Mouse (Mus musculus) layer of hippocampus, postnatal 36 days (tissue): ENCODE data around the gene Csf2rb2. TPM values are rescaled to one million over a fixed set of nuclear protein-coding genes. Genes with fewer than 3 reads are reported as not detected.
A peak's percentile ranks its signal among the peaks of the same experiment; 100 is the strongest.
"Not testable (repeated sequence)": the region's sequence is repeated elsewhere in the genome, so short reads cannot be mapped to it uniquely, and the experiment has no call there.

Experiments
- DNase-seq, 2 experiments: peaks; one replicate each; pipeline ENCODE4 v3.0.0; 2022
- total RNA-seq, 2 experiments: library from RNA; stranded (reverse); gene quantifications; 2 replicates each; pipeline ENCODE4 v1.2.3; 2021

Gene Csf2rb2
- total RNA-seq, 2 experiments from 2014 or later, result 1.4 to 1.5 TPM

- not testable (repeated sequence) for DNase-seq
Observed at GRCm38 (mm10) chr15:78313659-78314058, 8.1 kb upstream of the Csf2rb2 start.

GRCm38 (mm10) chr15:78312421-78313233 is 7.1 kb upstream of the Csf2rb2 start:
- not testable (repeated sequence) for DNase-seq

- no peak for DNase-seq
Observed at GRCm38 (mm10) chr15:78310971-78311370, 5.5 kb upstream of the Csf2rb2 start.

- DNase-seq, result no peak
Observed at GRCm38 (mm10) chr15:78309865-78310264, 4.3 kb upstream of the Csf2rb2 start.

- no peak for DNase-seq
Observed at GRCm38 (mm10) chr15:78303665-78304233, 1.8 kb downstream of the Csf2rb2 start.

GRCm38 (mm10) chr15:78302718-78303117 is 2.8 kb downstream of the Csf2rb2 start:
- DNase-seq, result no peak

GRCm38 (mm10) chr15:78300773-78301172 is 4.7 kb downstream of the Csf2rb2 start:
- no peak for DNase-seq

- no peak for DNase-seq
Observed at GRCm38 (mm10) chr15:78299641-78300040, 5.9 kb downstream of the Csf2rb2 start.

GRCm38 (mm10) chr15:78298558-78298957 is 7.0 kb downstream of the Csf2rb2 start:
- no peak for DNase-seq

- DNase-seq, result no peak
Observed at GRCm38 (mm10) chr15:78293716-78294115, 11.8 kb downstream of the Csf2rb2 start.

GRCm38 (mm10) chr15:78293228-78293627 is 12.3 kb downstream of the Csf2rb2 start:
- not testable (repeated sequence) for DNase-seq

GRCm38 (mm10) chr15:78289775-78290174 is 15.7 kb downstream of the Csf2rb2 start:
- not testable (repeated sequence) for DNase-seq

GRCm38 (mm10) chr15:78287941-78288340 is 17.6 kb downstream of the Csf2rb2 start:
- no peak for DNase-seq

- DNase-seq, result no peak
Observed at GRCm38 (mm10) chr15:78278308-78278707, 27.2 kb downstream of the Csf2rb2 start.

- no peak for DNase-seq
Observed at GRCm38 (mm10) chr15:78271208-78271607, 34.3 kb downstream of the Csf2rb2 start.

- DNase-seq, result no peak
Observed at GRCm38 (mm10) chr15:78267865-78268264, 37.7 kb downstream of the Csf2rb2 start.

- no peak for DNase-seq
Observed at GRCm38 (mm10) chr15:78267441-78267840, 38.1 kb downstream of the Csf2rb2 start.

- DNase-seq, result no peak
Observed at GRCm38 (mm10) chr15:78263286-78263685, 42.2 kb downstream of the Csf2rb2 start.

GRCm38 (mm10) chr15:78260668-78261333 is 44.7 kb downstream of the Csf2rb2 start:
- DNase-seq, result no peak

GRCm38 (mm10) chr15:78258246-78258865 is 47.2 kb downstream of the Csf2rb2 start:
- DNase-seq, result no peak

GRCm38 (mm10) chr15:78257326-78258050 is 48.0 kb downstream of the Csf2rb2 start:
- DNase-seq, result peak; percentile 54 to 60

GRCm38 (mm10) chr15:78256602-78257259 is 48.8 kb downstream of the Csf2rb2 start:
- DNase-seq, result not testable (repeated sequence)
